Mouse (Mus musculus) thymus, adult 2 months (tissue): ENCODE results near the gene Mob4.
A peak's percentile ranks its signal among the peaks of the same experiment; 100 is the strongest.

Source experiments
- CTCF ChIP-seq: fragments of 200-500 bp; IDR thresholded peaks from 2 replicates; pipeline ENCODE4 v1.5.1; 2012; ENCODE audit warnings: mild to moderate bottlenecking, control low read depth, low read length, moderate library complexity, borderline replicate concordance; ENCODE audit not compliant: control insufficient read depth, poor library complexity, insufficient read depth; ENCODE audit errors: extremely low read depth
- POLR2A ChIP-seq: fragments of 200-500 bp; IDR thresholded peaks from 2 replicates; pipeline ENCODE4 v1.6.1; 2012; ENCODE audit warnings: mild to moderate bottlenecking, low read length, control low read depth, moderate library complexity; ENCODE audit not compliant: control insufficient read depth, poor library complexity, insufficient read depth; ENCODE audit errors: extremely low read depth

DNA sequence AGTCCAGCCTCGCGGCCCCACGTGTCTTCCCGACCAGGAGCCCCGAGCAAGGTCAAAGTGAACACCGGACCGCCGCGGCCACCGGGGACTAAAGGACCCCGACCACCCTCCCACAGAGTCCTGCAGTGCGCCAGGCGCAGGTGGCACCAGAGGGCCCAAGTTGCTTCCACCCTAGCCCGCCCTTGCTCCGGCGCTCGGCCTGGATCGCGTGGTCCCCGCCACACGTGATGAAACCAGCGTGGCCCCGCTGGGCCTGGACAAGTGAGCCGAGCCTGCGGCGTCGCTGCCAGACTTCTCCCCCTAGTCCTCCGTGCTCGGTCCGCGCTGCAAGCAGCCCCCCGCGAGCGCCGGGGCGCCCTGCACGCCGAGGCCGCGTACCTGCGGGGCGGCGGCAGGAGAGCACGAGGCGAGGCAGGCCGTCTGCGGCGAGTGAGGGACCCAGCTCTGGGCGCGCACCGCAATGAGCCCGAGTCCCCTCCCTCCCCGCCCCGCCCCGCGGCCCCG is 43.6 kb upstream of the Mob4 start:
- TF ChIP-seq POLR2A (peak; percentile 72), CTCF (no peak)
